9 mouse cellular contexts compared by ENCODE assay signal in the genomic region with DNA sequence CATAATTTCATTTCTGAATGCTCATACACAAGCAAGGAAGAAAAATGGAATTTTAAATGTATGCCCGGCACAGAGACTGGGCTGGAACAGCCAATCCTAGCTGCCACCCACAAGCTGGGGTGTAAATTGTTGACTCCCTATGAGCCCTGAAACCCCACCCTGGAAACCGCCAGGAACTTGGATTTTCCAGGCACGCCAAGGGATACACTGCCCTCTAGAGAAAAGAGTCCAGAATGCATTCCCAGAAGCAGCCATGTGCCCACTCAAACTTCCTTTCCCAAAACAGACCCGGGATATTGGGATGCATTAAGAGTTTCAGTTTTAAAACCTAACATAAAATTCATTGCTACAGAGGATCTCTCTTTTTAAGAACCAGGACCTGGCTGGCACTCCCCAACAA. TPM values are rescaled to one million over a fixed set of nuclear protein-coding genes. Genes with fewer than 3 reads are reported as not detected.
DNase-seq lines count a peak whose midpoint lies in the region; ATAC-seq lines count a peak whose summit lies in the region.
"Had no signal": no experiment of that assay in that cellular context is flagged by ENCODE, and none has a peak within 500 bp of the region (broad histone marks: within the 10 kb centered on the region; RNA-seq: fewer than 3 reads in every experiment).

No protein-coding gene starts in this region.

- H3K4me1 ChIP-seq in embryonic facial prominence, embryonic 12.5 days, result peaks cover 73% of the 10 kb centered on the region
- H3K4me1 ChIP-seq in hindbrain, embryonic 14.5 days (replicated peaks; ENCODE audit: control insufficient read depth, insufficient read depth, low read length), result no peaks in the 10 kb centered on the region

- peak overlapping the region; percentile 30; the same call in 1 of the 2 replicates for H3K27ac ChIP-seq in embryonic facial prominence, embryonic 12.5 days
- no peak overlapping the region for H3K27ac ChIP-seq in hindbrain, embryonic 14.5 days

- H3K4me2 ChIP-seq in embryonic facial prominence, embryonic 12.5 days (replicated peaks), result peak overlapping the region; percentile 25
- H3K4me2 ChIP-seq in hindbrain, embryonic 14.5 days (replicated peaks), result no peak overlapping the region

- intact Hi-C loops in left cerebral cortex, postnatal 10 days (cut with DNase I), result loop anchor here (1.0 to 10.0 kb wide), 2 partner anchors 115 to 190 kb away; partner anchors contain the start of gene Prlh

- peak; percentile 14 to 78 for DNase-seq in adrenal gland, adult (ENCODE audit: inconsistent age in 2 of 2, low spot score in 1 of 2)
- no peak for DNase-seq in adrenal gland, adult 8-10 months
- DNase-seq in Muller cell, postnatal 12 days (ENCODE audit: inconsistent ontology term), result peak; percentile 19
- peak; percentile 69 for DNase-seq in hindbrain, embryonic 14.5 days (ENCODE audit: low spot score)
- peak; percentile 52 to 58 for DNase-seq in left cerebral cortex, postnatal 10 days (ENCODE audit: extremely low spot score in 1 of 2, low spot score in 2 of 2)
- DNase-seq in ovary, adult 18-20 months (ENCODE audit: low spot score), result peak; percentile 17
- DNase-seq in spleen, adult 12 weeks (ENCODE audit: low spot score), result no peak

- 15% methylated on average over 4 of the region's 4 CpGs for WGBS in embryonic facial prominence, embryonic 12.5 days
- 19% methylated on average over 4 of the region's 4 CpGs for WGBS in hindbrain, embryonic 14.5 days

- no peak for ATAC-seq in embryonic facial prominence, embryonic 12.5 days (ENCODE audit: insufficient number of reproducible peaks, insufficient read depth, low FRiP score, low TSS enrichment)
- ATAC-seq in hindbrain, embryonic 14.5 days (ENCODE audit: low FRiP score), result no peak

- H3K9ac ChIP-seq in embryonic facial prominence, embryonic 12.5 days, result no peak overlapping the region
- no peak overlapping the region for H3K9ac ChIP-seq in hindbrain, embryonic 14.5 days

- no peaks in the 10 kb centered on the region for H3K9me3 ChIP-seq in embryonic facial prominence, embryonic 12.5 days
- no peaks in the 10 kb centered on the region for H3K9me3 ChIP-seq in hindbrain, embryonic 14.5 days (ENCODE audit: control insufficient read depth, low read length)

- H3K4me3 ChIP-seq in embryonic facial prominence, embryonic 12.5 days, result no peak overlapping the region
- no peak overlapping the region for H3K4me3 ChIP-seq in hindbrain, embryonic 14.5 days (replicated peaks; ENCODE audit: low read length)

- no peaks in the 10 kb centered on the region for H3K36me3 ChIP-seq in embryonic facial prominence, embryonic 12.5 days
- H3K36me3 ChIP-seq in hindbrain, embryonic 14.5 days (replicated peaks; ENCODE audit: control insufficient read depth, insufficient read depth), result no peaks in the 10 kb centered on the region

- H3K27me3 ChIP-seq in embryonic facial prominence, embryonic 12.5 days, result no peaks in the 10 kb centered on the region
- H3K27me3 ChIP-seq in hindbrain, embryonic 14.5 days (ENCODE audit: control insufficient read depth, insufficient read depth, low read length), result no peaks in the 10 kb centered on the region

RNA-seq across cellular contexts. Expression of gene Col6a3, which starts 3.5 kb away (rescaled TPM):
- total RNA-seq in adrenal gland, adult 8-10 months (2022), result 10 to 100 TPM; 14.7 to 40.9 (median 19.8) TPM
- 57.4 and 58.7 TPM in 2 replicates for polyA plus RNA-seq in embryonic facial prominence, embryonic 12.5 days (2016; fragmentation: Nextera tagmentation; extraction: Ambion mirVana)
- polyA plus RNA-seq in hindbrain, embryonic 14.5 days (2014; fragmentation: Nextera tagmentation; extraction: Ambion mirVana), result 11.9 and 12.6 TPM in 2 replicates
- total RNA-seq in left cerebral cortex, postnatal 10 days (2021), result 1 to 10 TPM; 5.3 to 8.8 TPM
- total RNA-seq: hematopoietic stem cell, adult 5-6 weeks had no signal

Comparison
In these comparisons a context has a peak if more than half of its experiments do, and no peak if none do; other contexts are left out.
1. DNase-seq: peak in adrenal gland, adult (2 of 2), Muller cell, postnatal 12 days (single experiment), hindbrain, embryonic 14.5 days (single experiment), left cerebral cortex, postnatal 10 days (2 of 2) and ovary, adult 18-20 months (single experiment); none in adrenal gland, adult 8-10 months (single experiment) and spleen, adult 12 weeks (single experiment).